Mouse (Mus musculus) C2C12 (cell line): ENCODE measurements around the gene Tek.

Experiments used
- CEBPB ChIP-seq: IDR thresholded peaks from one replicate; pipeline ENCODE4 v1.6.1; 2011; ENCODE audit warnings: low read depth, mild to moderate bottlenecking, control low read depth, moderate library complexity
- CTCF ChIP-seq: IDR thresholded peaks from one replicate; pipeline ENCODE4 v1.5.1; 2011; ENCODE audit not compliant: control insufficient read depth, insufficient read depth, insufficient read length
- USF1 ChIP-seq: IDR thresholded peaks from one replicate; pipeline ENCODE4 v1.6.1; 2011; ENCODE audit warnings: low read depth, mild to moderate bottlenecking, control low read depth, moderate library complexity

GRCm38 (mm10) chr4:94741824-94742223 lies 2.7 kb downstream of the Tek start:
- no peak for TF ChIP-seq CEBPB
- TF ChIP-seq CTCF = no peak
- TF ChIP-seq USF1 = no peak
